Mouse (Mus musculus) heart, embryonic 10.5 days (tissue): ENCODE results near the gene Hemk1. TPM values are rescaled to one million over a fixed set of nuclear protein-coding genes. Genes with fewer than 3 reads are reported as not detected.

Experiments used
- DNase-seq: peaks from one replicate; pipeline ENCODE4 v3.0.0-alpha.2; 2017; ENCODE audit warnings: low spot score
- H3K27ac ChIP-seq: fragments of 300-500 bp; sonication (generic); 2 replicates; pipeline ENCODE4 v1.5.1; 2016; ENCODE audit warnings: mild to moderate bottlenecking
- H3K27me3 ChIP-seq: fragments of 300-500 bp; sonication (generic); 2 replicates; pipeline ENCODE4 v1.6.1; 2016; ENCODE audit warnings: mild to moderate bottlenecking; ENCODE audit not compliant: poor library complexity, insufficient read depth, severe bottlenecking
- H3K36me3 ChIP-seq: fragments of 300-500 bp; sonication (generic); 2 replicates; pipeline ENCODE4 v1.6.1; 2016; ENCODE audit warnings: mild to moderate bottlenecking, moderate library complexity
- H3K4me1 ChIP-seq: fragments of 300-500 bp; sonication (generic); 2 replicates; pipeline ENCODE4 v1.6.1; 2016; ENCODE audit warnings: mild to moderate bottlenecking
- H3K4me3 ChIP-seq: fragments of 300-500 bp; sonication (generic); 2 replicates; pipeline ENCODE4 v1.5.1; 2016; ENCODE audit warnings: mild to moderate bottlenecking, moderate library complexity
- H3K9me3 ChIP-seq: fragments of 300-500 bp; sonication (generic); 2 replicates; pipeline ENCODE4 v1.6.1; 2016; ENCODE audit warnings: mild to moderate bottlenecking, moderate library complexity
- WGBS: fragments of 180-500 bp; shearing (Covaris S2); methylation state at CpG from one replicate; pipeline ENCODE4 v1.1.7; 2016; 5-methylcytosine and 5-hydroxymethylcytosine counted together
- polyA plus RNA-seq: library from polyadenylated mRNA; unstranded; fragments of >200 nt; fragmentation: Nextera tagmentation; extraction: Ambion mirVana; gene quantifications from 2 replicates; pipeline ENCODE4 v1.2.1, GENCODE M21; 2016

Hemk1 gene
- polyA plus RNA-seq, 1 experiment from 2014 or later = 13.4 TPM

- DNase-seq = peak; percentile 86
- H3K27ac ChIP-seq = peak overlapping the region; percentile 83
- 2% methylated on average over 3 of the region's 3 CpGs for WGBS
- H3K9me3 ChIP-seq = no peaks in the 10 kb centered on the region
- H3K27me3 ChIP-seq = peaks cover 7% of the 10 kb centered on the region
- no peak overlapping the region; the same call in 1 of the 2 replicates for H3K4me3 ChIP-seq
- H3K36me3 ChIP-seq = no peaks in the 10 kb centered on the region
- peaks cover 44% of the 10 kb centered on the region for H3K4me1 ChIP-seq
Observed at GRCm38 (mm10) chr9:107360989-107361388, 22.8 kb upstream of the Hemk1 start.

- peaks cover 39% of the 10 kb centered on the region for H3K4me1 ChIP-seq
Observed at GRCm38 (mm10) chr9:107357651-107358050, 19.5 kb upstream of the Hemk1 start.

GRCm38 (mm10) chr9:107355870-107356765 is 18.0 kb upstream of the Hemk1 start:
- no peak for DNase-seq
- Histone ChIP-seq H3K36me3 (no peaks in the 10 kb centered on the region), H3K27me3 (peaks cover 36% of the 10 kb centered on the region), H3K27ac (no peak overlapping the region), H3K4me3 (no peak overlapping the region), H3K4me1 (peaks cover 24% of the 10 kb centered on the region), H3K9me3 (no peaks in the 10 kb centered on the region)
- WGBS = 53% methylated on average over 7 of the region's 7 CpGs

More at GRCm38 (mm10) chr9:107357651-107358050, 19.5 kb upstream of the Hemk1 start:
- H3K36me3 ChIP-seq = no peaks in the 10 kb centered on the region
- WGBS = 25% methylated on average over 5 of the region's 5 CpGs
- peak; percentile 84 for DNase-seq
- H3K4me3 ChIP-seq = no peak overlapping the region
- peaks cover 33% of the 10 kb centered on the region for H3K27me3 ChIP-seq
- no peak overlapping the region for H3K27ac ChIP-seq
- no peaks in the 10 kb centered on the region for H3K9me3 ChIP-seq

GRCm38 (mm10) chr9:107354826-107355225 is 16.7 kb upstream of the Hemk1 start:
- H3K27ac ChIP-seq = no peak overlapping the region
- H3K4me3 ChIP-seq = no peak overlapping the region
- no peaks in the 10 kb centered on the region for H3K36me3 ChIP-seq
- peaks cover 42% of the 10 kb centered on the region for H3K27me3 ChIP-seq
- H3K4me1 ChIP-seq = peaks cover 11% of the 10 kb centered on the region
- WGBS = 69% methylated on average over 1 of the region's 1 CpGs
- H3K9me3 ChIP-seq = no peaks in the 10 kb centered on the region
- DNase-seq = no peak

- no peaks in the 10 kb centered on the region for H3K36me3 ChIP-seq
- 55% methylated on average over 7 of the region's 7 CpGs for WGBS
Observed at GRCm38 (mm10) chr9:107349321-107349720, 11.2 kb upstream of the Hemk1 start.

GRCm38 (mm10) chr9:107347586-107348183 is 9.5 kb upstream of the Hemk1 start:
- no peak for DNase-seq
- H3K36me3 ChIP-seq = no peaks in the 10 kb centered on the region
- 77% methylated on average over 9 of the region's 9 CpGs for WGBS
- peaks cover 40% of the 10 kb centered on the region for H3K27me3 ChIP-seq
- no peaks in the 10 kb centered on the region for H3K9me3 ChIP-seq
- H3K4me3 ChIP-seq = no peak overlapping the region
- no peak overlapping the region for H3K27ac ChIP-seq
- no peaks in the 10 kb centered on the region for H3K4me1 ChIP-seq

More at GRCm38 (mm10) chr9:107349321-107349720, 11.2 kb upstream of the Hemk1 start:
- H3K27ac ChIP-seq = no peak overlapping the region
- peaks cover 39% of the 10 kb centered on the region for H3K27me3 ChIP-seq
- H3K9me3 ChIP-seq = no peaks in the 10 kb centered on the region
- no peak for DNase-seq
- H3K4me1 ChIP-seq = no peaks in the 10 kb centered on the region
- no peak overlapping the region for H3K4me3 ChIP-seq

GRCm38 (mm10) chr9:107346081-107346480 is 7.9 kb upstream of the Hemk1 start:
- peaks cover under 1% of the 10 kb centered on the region; the same call in 1 of the 2 replicates for H3K4me1 ChIP-seq
- H3K4me3 ChIP-seq = no peak overlapping the region
- H3K27me3 ChIP-seq = peaks cover 53% of the 10 kb centered on the region
- no peaks in the 10 kb centered on the region for H3K36me3 ChIP-seq
- no peak overlapping the region for H3K27ac ChIP-seq
- 84% methylated on average over 8 of the region's 8 CpGs for WGBS
- no peaks in the 10 kb centered on the region for H3K9me3 ChIP-seq
- DNase-seq = no peak

GRCm38 (mm10) chr9:107344027-107344426 is 5.9 kb upstream of the Hemk1 start:
- no peak for DNase-seq
- Histone ChIP-seq H3K4me3 (no peak overlapping the region), H3K36me3 (no peaks in the 10 kb centered on the region), H3K4me1 (peaks cover 4% of the 10 kb centered on the region), H3K27ac (no peak overlapping the region), H3K27me3 (peaks cover 42% of the 10 kb centered on the region), H3K9me3 (no peaks in the 10 kb centered on the region)
- 61% methylated on average over 6 of the region's 6 CpGs for WGBS

GRCm38 (mm10) chr9:107343146-107343943 is 5.2 kb upstream of the Hemk1 start:
- no peaks in the 10 kb centered on the region for H3K36me3 ChIP-seq
- H3K27me3 ChIP-seq = peaks cover 42% of the 10 kb centered on the region
- DNase-seq = no peak
- no peak overlapping the region for H3K4me3 ChIP-seq
- H3K27ac ChIP-seq = no peak overlapping the region
- 69% methylated on average over 8 of the region's 8 CpGs for WGBS
- peaks cover 10% of the 10 kb centered on the region for H3K4me1 ChIP-seq
- no peaks in the 10 kb centered on the region for H3K9me3 ChIP-seq

GRCm38 (mm10) chr9:107342201-107342709 is 4.1 kb upstream of the Hemk1 start:
- no peak for DNase-seq
- Histone ChIP-seq H3K36me3 (no peaks in the 10 kb centered on the region), H3K4me3 (no peak overlapping the region), H3K9me3 (no peaks in the 10 kb centered on the region), H3K4me1 (peaks cover 14% of the 10 kb centered on the region), H3K27me3 (peaks cover 42% of the 10 kb centered on the region), H3K27ac (no peak overlapping the region)
- 82% methylated on average over 11 of the region's 11 CpGs for WGBS

- H3K4me1 ChIP-seq = peaks cover 17% of the 10 kb centered on the region
- no peak for DNase-seq
- H3K4me3 ChIP-seq = peak overlapping the region; percentile 82
- H3K27ac ChIP-seq = peak overlapping the region; percentile 82; the same call in 1 of the 2 replicates
- WGBS = 53% methylated on average over 12 of the region's 12 CpGs
- no peaks in the 10 kb centered on the region for H3K36me3 ChIP-seq
- peaks cover 35% of the 10 kb centered on the region for H3K27me3 ChIP-seq
- no peaks in the 10 kb centered on the region for H3K9me3 ChIP-seq
Observed at GRCm38 (mm10) chr9:107340911-107341645, 2.9 kb upstream of the Hemk1 start.

GRCm38 (mm10) chr9:107340267-107340859 is 2.2 kb upstream of the Hemk1 start, which contains the start of gene 6430571L13Rik:
TSS of gene 6430571L13Rik (plus strand) at chr9:107340602.
- no peaks in the 10 kb centered on the region for H3K9me3 ChIP-seq
- no peaks in the 10 kb centered on the region for H3K36me3 ChIP-seq
- H3K4me3 ChIP-seq = peak within 1 kb of the TSS; percentile 82
- peak within 1 kb of the TSS; percentile 82 for H3K27ac ChIP-seq
- DNase-seq = peak; percentile 95
- peaks cover 17% of the 10 kb centered on the region for H3K4me1 ChIP-seq
- peaks cover 34% of the 10 kb centered on the region for H3K27me3 ChIP-seq
- WGBS = under 1% methylated on average over 34 of the region's 34 CpGs
